Mouse (Mus musculus) hindbrain, embryonic 14.5 days (tissue): ENCODE results near the gene Vamp8. TPM values are rescaled to one million over a fixed set of nuclear protein-coding genes. Genes with fewer than 3 reads are reported as not detected.

ENCODE experiments used
- ATAC-seq: fragments of 200-750 bp; cut with Nextera tagmentation; 2 replicates; pipeline ENCODE4 v1.8.0; 2017; ENCODE audit warnings: moderate number of reproducible peaks, mild to moderate bottlenecking, moderate TSS enrichment, moderate library complexity; ENCODE audit not compliant: low FRiP score
- DNase-seq: peaks from one replicate; pipeline ENCODE4 v3.0.0-alpha.2; 2015; ENCODE audit warnings: low spot score
- H3K27ac ChIP-seq: fragments of 300-500 bp; sonication (generic); 2 replicates; pipeline ENCODE4 v1.5.1; 2014; ENCODE audit warnings: mild to moderate bottlenecking, moderate library complexity
- H3K27me3 ChIP-seq: fragments of 300-500 bp; sonication (generic); 2 replicates; pipeline ENCODE4 v1.6.1; 2014; ENCODE audit warnings: mild to moderate bottlenecking, low read length, mixed read lengths; ENCODE audit not compliant: control insufficient read depth, insufficient read depth
- H3K36me3 ChIP-seq: fragments of 300-500 bp; sonication (generic); replicated peaks from 2 replicates; pipeline ENCODE4 v1.6.1; 2014; ENCODE audit not compliant: control insufficient read depth, insufficient read depth
- H3K4me1 ChIP-seq: fragments of 300-500 bp; sonication (generic); replicated peaks from 2 replicates; pipeline ENCODE4 v1.6.1; 2014; ENCODE audit warnings: antibody characterized with exemption, low read length, mixed read lengths; ENCODE audit not compliant: control insufficient read depth, insufficient read depth
- H3K4me2 ChIP-seq: fragments of 300-500 bp; sonication (generic); replicated peaks from 2 replicates; pipeline ENCODE4 v1.6.1; 2014; ENCODE audit warnings: mild to moderate bottlenecking, moderate library complexity
- H3K4me3 ChIP-seq: fragments of 300-500 bp; sonication (generic); replicated peaks from 2 replicates; pipeline ENCODE4 v1.5.1; 2014; ENCODE audit warnings: mild to moderate bottlenecking, low read length
- H3K9ac ChIP-seq: fragments of 300-500 bp; sonication (generic); 2 replicates; pipeline ENCODE4 v1.6.1; 2014
- H3K9me3 ChIP-seq: fragments of 300-500 bp; sonication (generic); 2 replicates; pipeline ENCODE4 v1.6.1; 2016; ENCODE audit warnings: low read length; ENCODE audit not compliant: control insufficient read depth
- WGBS: fragments of 180-500 bp; shearing (Covaris S2); extraction: QIAGEN DNeasy Blood & Tissue Kit; methylation state at CpG from one replicate; pipeline ENCODE4 v1.1.7; 2014; 5-methylcytosine and 5-hydroxymethylcytosine counted together
- polyA plus RNA-seq: library from polyadenylated mRNA; unstranded; fragments of >200 nt; fragmentation: Nextera tagmentation; extraction: Ambion mirVana; gene quantifications from 2 replicates; pipeline ENCODE4 v1.2.1, GENCODE M21; 2014

Gene Vamp8
- polyA plus RNA-seq, 1 experiment from 2014 or later = 28.8 TPM

- no peak overlapping the region for H3K4me3 ChIP-seq
- H3K36me3 ChIP-seq = no peaks in the 10 kb centered on the region
- WGBS = 77% methylated on average over 4 of the region's 4 CpGs
- no peak for ATAC-seq
- no peaks in the 10 kb centered on the region for H3K4me1 ChIP-seq
- no peak overlapping the region for H3K9ac ChIP-seq
- H3K27ac ChIP-seq = no peak overlapping the region
- DNase-seq = no peak
- H3K4me2 ChIP-seq = no peak overlapping the region
- H3K9me3 ChIP-seq = no peaks in the 10 kb centered on the region
- no peaks in the 10 kb centered on the region for H3K27me3 ChIP-seq
These were observed 23.0 kb downstream of the Vamp8 start for GRCm38 (mm10) chr6:72367460-72367974.

GRCm38 (mm10) chr6:72366844-72367443, 23.6 kb downstream of the Vamp8 start, which contains the start of gene Rnf181:
TSS of gene Rnf181 (minus strand) at chr6:72366956.
- Histone ChIP-seq H3K4me2 (no peak within 1 kb of the TSS), H3K4me3 (no peak within 1 kb of the TSS), H3K36me3 (no peaks in the 10 kb centered on the region), H3K27ac (no peak within 1 kb of the TSS), H3K4me1 (no peaks in the 10 kb centered on the region), H3K9me3 (no peaks in the 10 kb centered on the region), H3K9ac (no peak within 1 kb of the TSS), H3K27me3 (no peaks in the 10 kb centered on the region)
- DNase-seq (no peak), ATAC-seq (no peak)
- 80% methylated on average over 4 of the region's 4 CpGs for WGBS

GRCm38 (mm10) chr6:72366304-72366703, 24.2 kb downstream of the Vamp8 start:
- H3K27me3 ChIP-seq = no peaks in the 10 kb centered on the region
- ATAC-seq = no peak
- H3K27ac ChIP-seq = no peak overlapping the region
- peaks cover 5% of the 10 kb centered on the region for H3K4me1 ChIP-seq
- no peak overlapping the region for H3K9ac ChIP-seq
- no peaks in the 10 kb centered on the region for H3K36me3 ChIP-seq
- H3K9me3 ChIP-seq = no peaks in the 10 kb centered on the region
- H3K4me2 ChIP-seq = no peak overlapping the region
- WGBS = 66% methylated on average over 3 of the region's 3 CpGs
- DNase-seq = no peak
- no peak overlapping the region for H3K4me3 ChIP-seq

- H3K4me1 ChIP-seq = peaks cover 8% of the 10 kb centered on the region
- no peak overlapping the region for H3K27ac ChIP-seq
- H3K36me3 ChIP-seq = peaks cover 7% of the 10 kb centered on the region
- no peaks in the 10 kb centered on the region for H3K9me3 ChIP-seq
- no peak for ATAC-seq
- no peak for DNase-seq
- no peaks in the 10 kb centered on the region for H3K27me3 ChIP-seq
- H3K9ac ChIP-seq = no peak overlapping the region
- 75% methylated on average over 6 of the region's 6 CpGs for WGBS
- no peak overlapping the region for H3K4me3 ChIP-seq
- H3K4me2 ChIP-seq = no peak overlapping the region
These were observed 25.5 kb downstream of the Vamp8 start for GRCm38 (mm10) chr6:72364985-72365384.

GRCm38 (mm10) chr6:72364009-72364408, 26.5 kb downstream of the Vamp8 start:
- 46% methylated on average over 7 of the region's 7 CpGs for WGBS
- H3K27ac ChIP-seq = no peak overlapping the region
- ATAC-seq (no peak), DNase-seq (no peak)
- H3K4me1 ChIP-seq = peaks cover 8% of the 10 kb centered on the region
- H3K27me3 ChIP-seq = no peaks in the 10 kb centered on the region
- no peak overlapping the region for H3K4me2 ChIP-seq
- no peaks in the 10 kb centered on the region for H3K9me3 ChIP-seq
- H3K36me3 ChIP-seq = peaks cover 17% of the 10 kb centered on the region
- H3K4me3 ChIP-seq = no peak overlapping the region
- no peak overlapping the region for H3K9ac ChIP-seq

- peaks cover 32% of the 10 kb centered on the region for H3K36me3 ChIP-seq
- H3K4me3 ChIP-seq = peak overlapping the region; percentile 80
- peak; percentile 99 for ATAC-seq
- peaks cover 8% of the 10 kb centered on the region for H3K4me1 ChIP-seq
- peak; percentile 97 for DNase-seq
- H3K27ac ChIP-seq = peak overlapping the region; percentile 80
- no peaks in the 10 kb centered on the region for H3K27me3 ChIP-seq
- peak overlapping the region; percentile 84 for H3K9ac ChIP-seq
- WGBS = under 1% methylated on average over 42 of the region's 42 CpGs
- no peaks in the 10 kb centered on the region for H3K9me3 ChIP-seq
- peak overlapping the region; percentile 80 for H3K4me2 ChIP-seq
These were observed 28.1 kb downstream of the Vamp8 start for GRCm38 (mm10) chr6:72362132-72363028.

- Histone ChIP-seq H3K4me1 (peaks cover 8% of the 10 kb centered on the region), H3K9ac (peak overlapping the region; percentile 84; the same call in 1 of the 2 replicates), H3K4me3 (peak overlapping the region; percentile 80), H3K27ac (no peak overlapping the region), H3K4me2 (peak overlapping the region; percentile 79), H3K36me3 (peaks cover 37% of the 10 kb centered on the region), H3K9me3 (no peaks in the 10 kb centered on the region), H3K27me3 (no peaks in the 10 kb centered on the region)
- 86% methylated on average over 5 of the region's 5 CpGs for WGBS
- DNase-seq (no peak), ATAC-seq (no peak)
These were observed 29.4 kb downstream of the Vamp8 start for GRCm38 (mm10) chr6:72361121-72361551.

- H3K36me3 ChIP-seq = peaks cover 37% of the 10 kb centered on the region
- peaks cover 8% of the 10 kb centered on the region for H3K4me1 ChIP-seq
- ATAC-seq (no peak), DNase-seq (no peak)
- no peaks in the 10 kb centered on the region for H3K9me3 ChIP-seq
- H3K27ac ChIP-seq = no peak overlapping the region
- H3K4me2 ChIP-seq = no peak overlapping the region
- WGBS = 58% methylated on average over 7 of the region's 7 CpGs
- H3K4me3 ChIP-seq = no peak overlapping the region
- H3K9ac ChIP-seq = no peak overlapping the region
- H3K27me3 ChIP-seq = no peaks in the 10 kb centered on the region
These were observed 29.9 kb downstream of the Vamp8 start for GRCm38 (mm10) chr6:72360599-72360935.

- 83% methylated on average over 11 of the region's 11 CpGs for WGBS
- ATAC-seq (no peak), DNase-seq (no peak)
- no peak overlapping the region for H3K4me2 ChIP-seq
- H3K9ac ChIP-seq = no peak overlapping the region
- H3K4me3 ChIP-seq = no peak overlapping the region
- H3K27ac ChIP-seq = no peak overlapping the region
- H3K36me3 ChIP-seq = peaks cover 37% of the 10 kb centered on the region
- no peaks in the 10 kb centered on the region for H3K9me3 ChIP-seq
- H3K27me3 ChIP-seq = no peaks in the 10 kb centered on the region
- peaks cover 9% of the 10 kb centered on the region for H3K4me1 ChIP-seq
These were observed 30.5 kb downstream of the Vamp8 start for GRCm38 (mm10) chr6:72359891-72360598.
